Comparison of ENCODE assay signal across 14 mouse cellular contexts in the genomic region with DNA sequence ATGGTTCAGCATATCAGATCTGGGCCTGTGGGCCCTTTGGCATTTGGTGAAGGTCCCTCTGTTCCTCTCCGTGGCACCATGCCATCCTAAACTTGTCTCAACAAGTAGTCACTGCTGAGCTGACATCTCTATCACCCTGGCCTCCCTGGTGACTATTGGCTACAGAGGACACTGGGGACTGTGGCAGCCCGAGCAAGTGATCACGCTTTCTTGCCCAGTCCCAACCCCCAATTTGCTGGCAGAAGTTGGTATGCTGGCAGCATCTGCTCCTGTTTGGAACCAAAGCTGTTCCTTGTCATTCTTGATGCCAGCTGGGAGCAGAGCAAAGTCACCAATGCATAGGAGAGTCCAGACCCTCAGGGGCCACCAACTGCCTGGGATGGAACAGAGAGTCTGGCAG. TPM values are rescaled to one million over a fixed set of nuclear protein-coding genes. Genes with fewer than 3 reads are reported as not detected.
DNase-seq lines count a peak whose midpoint lies in the region; ATAC-seq and TF ChIP-seq lines count a peak whose summit lies in the region.
"Had no signal": no experiment of that assay in that cellular context is flagged by ENCODE, and none has a peak within 500 bp of the region (broad histone marks: within the 10 kb centered on the region; RNA-seq: fewer than 3 reads in every experiment).

No protein-coding gene starts in this region.

- H3K27me3 ChIP-seq in cerebellum, adult 2 months (ENCODE audit: control insufficient read depth, insufficient read depth, low read length) = no peaks in the 10 kb centered on the region

- TF ChIP-seq CTCF in cerebellum, adult 2 months (IDR thresholded peaks at IDR 0.05; ENCODE audit: borderline replicate concordance, insufficient read depth, low read depth, low read length) = no peak
- TF ChIP-seq CTCF in layer of hippocampus, adult 2 months (conservative IDR thresholded peaks at IDR 0.05) = no peak
- no peak for TF ChIP-seq CTCF in lung, adult 2 months (IDR thresholded peaks at IDR 0.05; ENCODE audit: insufficient read depth, low read length)

- no peak overlapping the region for H3K27ac ChIP-seq in cerebellum, adult 2 months (ENCODE audit: insufficient read depth, low read length)
- no peak overlapping the region for H3K27ac ChIP-seq in layer of hippocampus, adult 2 months

- DNase-seq in cerebellum, adult 11 months = peak; percentile 10
- peak; percentile 23 for DNase-seq in layer of hippocampus, adult 11-12 months (ENCODE audit: low spot score)
- DNase-seq in layer of hippocampus, adult 9-10 months (ENCODE audit: low spot score) = no peak
- peak; percentile 20 to 31 for DNase-seq in cerebellum, adult 2 months
- DNase-seq in layer of hippocampus, adult 2 months (ENCODE audit: low spot score in 2 of 2) = peak; percentile 25 to 30
- no peak for DNase-seq in lung, adult 2 months
- DNase-seq: kidney, postnatal 14 days had no signal

- H3K4me3 ChIP-seq in cerebellum, adult 2 months (replicated peaks; ENCODE audit: insufficient read depth, low read depth, low read length) = no peak overlapping the region
- H3K4me3 ChIP-seq in layer of hippocampus, adult 2 months = no peak overlapping the region
- H3K4me3 ChIP-seq in lung, adult 2 months (replicated peaks; ENCODE audit: extremely low read depth, low read depth, low read length) = no peak overlapping the region

- no peak for ATAC-seq in cerebellum, adult (ENCODE audit: insufficient number of reproducible peaks, low FRiP score, low TSS enrichment)
- ATAC-seq in granulocyte monocyte progenitor cell, adult 5-6 weeks (replicated peaks; ENCODE audit: poor library complexity, severe bottlenecking) = no peak

- H3K4me1 ChIP-seq in cerebellum, adult 2 months (ENCODE audit: control insufficient read depth, insufficient read depth, low read length) = no peaks in the 10 kb centered on the region
- H3K4me1 ChIP-seq in lung, adult 2 months (ENCODE audit: control insufficient read depth, insufficient read depth, low read length) = no peaks in the 10 kb centered on the region

- WGBS in cerebellum, adult 2 months = 16% methylated on average over 3 of the region's 3 CpGs
- 79% methylated on average over 3 of the region's 3 CpGs for WGBS in lung, adult 2 months

- TF ChIP-seq POLR2A in cerebellum, adult 2 months (IDR thresholded peaks at IDR 0.05; ENCODE audit: borderline replicate concordance, insufficient read depth, low read length) = no peak
- no peak for TF ChIP-seq POLR2A in lung, adult 2 months (IDR thresholded peaks at IDR 0.05; ENCODE audit: borderline replicate concordance, extremely low read depth, low read depth, low read length)

RNA-seq across cellular contexts. Expression of a gene that starts 30.0 kb away (rescaled TPM):
- not detected in 2 replicates for polyA plus RNA-seq in cerebellum, adult 2 months (2012; rRNA removed)
- not detected for total RNA-seq in layer of hippocampus, adult 2 months (2021)
- not detected in 2 replicates for total RNA-seq in granulocyte monocyte progenitor cell, adult 5-6 weeks (2014; fragmentation: Nextera tagmentation)
- total RNA-seq in granulocyte monocyte progenitor cell, adult 5-6 weeks (2017) = not detected in 2 replicates
- not detected in 2 replicates for polyA plus RNA-seq in lung, adult 2 months (2012; rRNA removed)
- total RNA-seq: heart, postnatal 36 days; neutrophil, adult 5-6 weeks had no signal
- polyA plus RNA-seq: liver, embryonic 11.5 days; midbrain, embryonic 11.5 days; stomach, embryonic 14.5 days had no signal

RNA-seq across cellular contexts. Expression of a gene that starts 33.2 kb away (rescaled TPM):
- polyA plus RNA-seq in cerebellum, adult 2 months (2012; rRNA removed) = not detected in 2 replicates
- total RNA-seq in layer of hippocampus, adult 2 months (2021) = not detected
- not detected in 2 replicates for total RNA-seq in granulocyte monocyte progenitor cell, adult 5-6 weeks (2014; fragmentation: Nextera tagmentation)
- total RNA-seq in granulocyte monocyte progenitor cell, adult 5-6 weeks (2017) = not detected in 2 replicates
- not detected in 2 replicates for polyA plus RNA-seq in lung, adult 2 months (2012; rRNA removed)
- total RNA-seq: heart, postnatal 36 days; neutrophil, adult 5-6 weeks had no signal
- polyA plus RNA-seq: liver, embryonic 11.5 days; midbrain, embryonic 11.5 days; stomach, embryonic 14.5 days had no signal

RNA-seq across cellular contexts. Expression of a gene that starts 36.4 kb away (rescaled TPM):
- not detected in 2 replicates for polyA plus RNA-seq in cerebellum, adult 2 months (2012; rRNA removed)
- not detected for total RNA-seq in layer of hippocampus, adult 2 months (2021)
- total RNA-seq in granulocyte monocyte progenitor cell, adult 5-6 weeks (2014; fragmentation: Nextera tagmentation) = not detected in 2 replicates
- not detected in 2 replicates for total RNA-seq in granulocyte monocyte progenitor cell, adult 5-6 weeks (2017)
- not detected in 2 replicates for polyA plus RNA-seq in lung, adult 2 months (2012; rRNA removed)
- total RNA-seq: heart, postnatal 36 days; neutrophil, adult 5-6 weeks had no signal
- polyA plus RNA-seq: liver, embryonic 11.5 days; midbrain, embryonic 11.5 days; stomach, embryonic 14.5 days had no signal

RNA-seq across cellular contexts. Expression of a gene that starts 39.5 kb away (rescaled TPM):
- not detected in 2 replicates for polyA plus RNA-seq in cerebellum, adult 2 months (2012; rRNA removed)
- total RNA-seq in layer of hippocampus, adult 2 months (2021) = not detected
- total RNA-seq in granulocyte monocyte progenitor cell, adult 5-6 weeks (2014; fragmentation: Nextera tagmentation) = not detected in 2 replicates
- not detected in 2 replicates for total RNA-seq in granulocyte monocyte progenitor cell, adult 5-6 weeks (2017)
- not detected in 2 replicates for polyA plus RNA-seq in lung, adult 2 months (2012; rRNA removed)
- total RNA-seq: heart, postnatal 36 days; neutrophil, adult 5-6 weeks had no signal
- polyA plus RNA-seq: liver, embryonic 11.5 days; midbrain, embryonic 11.5 days; stomach, embryonic 14.5 days had no signal

RNA-seq across cellular contexts. Expression of a gene that starts 42.7 kb away (rescaled TPM):
- not detected in 2 replicates for polyA plus RNA-seq in cerebellum, adult 2 months (2012; rRNA removed)
- not detected for total RNA-seq in layer of hippocampus, adult 2 months (2021)
- total RNA-seq in granulocyte monocyte progenitor cell, adult 5-6 weeks (2014; fragmentation: Nextera tagmentation) = not detected in 2 replicates
- not detected in 2 replicates for total RNA-seq in granulocyte monocyte progenitor cell, adult 5-6 weeks (2017)
- polyA plus RNA-seq in lung, adult 2 months (2012; rRNA removed) = not detected in 2 replicates
- total RNA-seq: heart, postnatal 36 days; neutrophil, adult 5-6 weeks had no signal
- polyA plus RNA-seq: liver, embryonic 11.5 days; midbrain, embryonic 11.5 days; stomach, embryonic 14.5 days had no signal

Comparison
In these comparisons a context has a peak if more than half of its experiments do, and no peak if none do; other contexts are left out.
1. DNase-seq: peak in cerebellum, adult 11 months (single experiment), layer of hippocampus, adult 11-12 months (single experiment), cerebellum, adult 2 months (2 of 2) and layer of hippocampus, adult 2 months (2 of 2); none in layer of hippocampus, adult 9-10 months (single experiment) and lung, adult 2 months (single experiment).